Mouse (Mus musculus): ENCODE measurements at regions not wholly inside any gene's neighbourhood (a gene's known extent, or its start where the extent isn't known, plus 50 kb on each side); places are given as distances from the start of the nearest gene placed in this dataset.

DNA sequence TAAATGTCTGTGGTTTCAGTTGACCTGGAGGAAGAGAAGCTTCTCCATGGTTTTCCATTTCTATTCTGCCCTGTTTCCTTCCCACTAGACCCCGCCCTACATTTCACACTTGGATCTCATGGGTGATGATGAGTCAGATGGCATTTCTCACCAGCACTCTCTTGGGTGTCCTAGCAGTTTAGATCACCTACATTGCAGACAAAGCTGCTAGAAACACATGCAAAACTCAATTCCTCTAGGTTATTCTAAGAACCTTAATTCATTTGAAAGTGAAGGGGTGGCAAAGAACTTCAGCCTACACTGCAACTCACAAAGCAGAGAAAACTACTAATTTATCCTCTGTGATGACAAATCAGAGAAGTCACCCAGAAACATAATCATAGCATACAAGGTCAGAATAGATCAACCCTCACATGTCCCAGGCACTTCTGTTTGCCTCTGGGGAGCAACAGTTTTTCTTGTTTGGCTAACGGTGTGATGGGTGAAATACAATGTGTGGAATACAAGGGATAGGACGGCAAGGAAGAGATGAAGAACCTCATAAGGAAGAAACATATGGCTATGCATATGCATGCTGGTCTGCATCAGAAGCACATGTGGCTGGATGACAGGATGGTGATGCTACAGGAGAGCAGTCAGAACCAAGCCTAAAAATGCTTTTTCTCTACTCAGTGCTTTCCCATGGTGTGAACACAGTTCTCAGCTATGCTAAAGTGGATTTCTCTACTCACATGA is 990.7 kb upstream of the Kif18a start:
- ATAC-seq (ENCODE audit: low TSS enrichment) = peak; percentile 99

DNA sequence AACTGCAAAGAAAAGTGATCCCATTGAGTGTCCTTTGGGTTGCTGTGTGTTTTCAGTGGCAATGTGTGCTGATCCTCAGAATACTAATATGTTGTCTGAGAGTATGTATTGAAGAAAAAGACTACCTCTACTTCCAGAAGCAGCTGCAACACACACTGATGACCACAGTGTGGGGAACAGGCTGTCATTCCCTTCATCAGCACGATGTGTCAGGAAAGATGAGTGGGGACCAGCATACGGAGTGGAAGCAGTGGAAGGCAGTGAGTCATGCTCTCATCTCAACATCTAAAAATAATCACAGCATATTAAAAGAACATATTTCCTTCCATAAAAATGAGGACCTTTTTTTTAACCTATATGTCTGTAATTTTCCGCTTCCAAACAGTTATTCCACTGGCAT is 977.8 kb upstream of the Kif18a start:
- ATAC-seq (ENCODE audit: low TSS enrichment) = peak; percentile 97
